Mouse (Mus musculus) hindbrain, embryonic 11.5 days (tissue): ENCODE data around the gene Fchsd2. TPM values are rescaled to one million over a fixed set of nuclear protein-coding genes. Genes with fewer than 3 reads are reported as not detected.
A peak's percentile ranks its signal among the peaks of the same experiment; 100 is the strongest.

Experiments used
- ATAC-seq: fragments of 200-750 bp; cut with Nextera tagmentation; 2 replicates; pipeline ENCODE4 v1.8.0; 2017; ENCODE audit warnings: mild to moderate bottlenecking, moderate TSS enrichment, moderate library complexity; ENCODE audit not compliant: low FRiP score
- DNase-seq: peaks from one replicate; pipeline ENCODE4 v3.0.0-alpha.2; 2015; ENCODE audit warnings: low spot score
- H3K27ac ChIP-seq: fragments of 300-500 bp; sonication (generic); 2 replicates; pipeline ENCODE4 v1.5.1; 2014; ENCODE audit warnings: mild to moderate bottlenecking, low read depth, low read length
- H3K27me3 ChIP-seq: fragments of 300-500 bp; sonication (generic); 2 replicates; pipeline ENCODE4 v1.6.1; 2014; ENCODE audit warnings: mild to moderate bottlenecking, low read length, moderate library complexity, mixed read lengths; ENCODE audit not compliant: control insufficient read depth, insufficient read depth
- H3K36me3 ChIP-seq: fragments of 300-500 bp; sonication (generic); 2 replicates; pipeline ENCODE4 v1.6.1; 2014; ENCODE audit warnings: mild to moderate bottlenecking, low read length, moderate library complexity, mixed read lengths; ENCODE audit not compliant: control insufficient read depth, insufficient read depth
- H3K4me1 ChIP-seq: fragments of 300-500 bp; sonication (generic); replicated peaks from 2 replicates; pipeline ENCODE4 v1.6.1; 2014; ENCODE audit warnings: low read length, mixed read lengths; ENCODE audit not compliant: control insufficient read depth, insufficient read depth
- H3K4me2 ChIP-seq: fragments of 300-500 bp; sonication (generic); replicated peaks from 2 replicates; pipeline ENCODE4 v1.6.1; 2014; ENCODE audit warnings: mild to moderate bottlenecking, low read depth, low read length
- H3K4me3 ChIP-seq: fragments of 300-500 bp; sonication (generic); 2 replicates; pipeline ENCODE4 v1.5.1; 2014; ENCODE audit warnings: low read depth, low read length
- H3K9ac ChIP-seq: fragments of 300-500 bp; sonication (generic); 2 replicates; pipeline ENCODE4 v1.6.1; 2014; ENCODE audit warnings: low read depth, low read length
- H3K9me3 ChIP-seq: fragments of 300-500 bp; sonication (generic); 2 replicates; pipeline ENCODE4 v1.6.1; 2016; ENCODE audit warnings: low read length; ENCODE audit not compliant: control insufficient read depth
- WGBS: fragments of 180-500 bp; shearing (Covaris S2); extraction: QIAGEN DNeasy Blood & Tissue Kit; methylation state at CpG from one replicate; pipeline ENCODE4 v1.1.7; 2014; 5-methylcytosine and 5-hydroxymethylcytosine counted together
- polyA plus RNA-seq: library from polyadenylated mRNA; unstranded; fragments of >200 nt; fragmentation: Nextera tagmentation; extraction: Ambion mirVana; gene quantifications from 2 replicates; pipeline ENCODE4 v1.2.1, GENCODE M21; 2014

The Fchsd2 gene
- polyA plus RNA-seq, 1 experiment from 2014 or later: 34.5 TPM

DNA sequence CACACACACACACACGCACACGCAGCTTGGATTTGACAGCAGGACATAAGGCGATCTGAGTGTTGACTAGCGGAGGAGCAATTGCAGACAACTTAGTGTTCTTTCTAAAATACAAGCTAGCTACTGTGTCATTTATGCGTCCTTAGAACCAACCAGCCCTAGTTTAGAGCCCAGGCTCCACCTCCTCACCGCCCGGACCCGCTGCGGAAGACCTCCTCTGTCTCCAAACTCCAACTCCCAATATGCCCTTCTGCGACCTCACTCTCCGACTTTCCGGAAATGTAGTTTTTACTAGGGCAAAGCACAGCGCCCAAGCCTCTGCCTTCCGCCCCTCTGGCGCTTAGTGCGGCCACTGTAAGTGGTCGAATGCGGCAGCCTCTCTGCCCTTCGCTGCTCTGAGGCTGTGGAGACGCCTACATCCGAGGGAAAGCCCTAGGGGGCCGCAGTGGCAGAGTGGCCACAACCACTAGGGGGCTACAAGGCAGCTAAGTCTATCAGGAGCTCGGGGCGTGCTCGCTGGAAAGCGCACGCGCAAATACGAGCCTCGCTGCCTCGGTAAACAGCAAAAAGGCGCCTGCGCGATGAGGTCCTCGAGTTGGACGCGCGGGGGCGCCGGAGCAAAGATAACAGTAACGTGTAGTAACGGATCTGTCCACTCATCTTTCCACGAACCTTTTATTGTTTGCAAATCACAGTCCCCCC lies 217.8 kb downstream of the Fchsd2 start:
- peak; percentile 99 for DNase-seq
- Histone ChIP-seq H3K4me2 (peak overlapping the region; percentile 35), H3K9ac (peak overlapping the region; percentile 62; the same call in 1 of the 2 replicates), H3K4me3 (peak overlapping the region; percentile 49), H3K27me3 (no peaks in the 10 kb centered on the region), H3K4me1 (no peaks in the 10 kb centered on the region), H3K36me3 (no peaks in the 10 kb centered on the region), H3K27ac (peak overlapping the region; percentile 79), H3K9me3 (no peaks in the 10 kb centered on the region)
- peak; percentile 95 for ATAC-seq
- WGBS: 2% methylated on average over 43 of the region's 43 CpGs

DNA sequence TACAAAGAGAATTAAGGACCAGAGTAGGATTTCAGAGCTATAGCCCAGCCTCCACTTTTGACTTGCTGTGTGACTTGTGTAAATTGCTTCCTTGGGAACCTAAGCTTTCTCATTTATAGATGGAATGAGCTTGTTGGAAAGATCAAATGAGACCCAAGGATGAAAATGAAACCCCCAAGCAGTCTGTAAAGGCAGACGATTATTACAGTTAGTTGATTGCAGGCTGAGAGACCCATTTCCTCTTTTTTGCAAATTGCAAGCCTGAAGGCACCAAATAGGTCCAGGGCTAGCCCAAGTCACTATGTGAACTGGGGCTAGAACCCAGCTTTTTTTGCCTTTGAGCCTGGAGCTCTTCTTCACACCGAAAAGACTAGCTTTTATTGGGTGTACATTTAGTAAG lies 218.4 kb downstream of the Fchsd2 start:
- H3K36me3 ChIP-seq: no peaks in the 10 kb centered on the region
- H3K9me3 ChIP-seq: no peaks in the 10 kb centered on the region
- H3K4me2 ChIP-seq: peak overlapping the region; percentile 35
- no peaks in the 10 kb centered on the region for H3K27me3 ChIP-seq
- H3K4me1 ChIP-seq: no peaks in the 10 kb centered on the region
- ATAC-seq: no peak
- H3K4me3 ChIP-seq: peak overlapping the region; percentile 49; the same call in 1 of the 2 replicates
- no peak overlapping the region for H3K9ac ChIP-seq
- H3K27ac ChIP-seq: no peak overlapping the region
- no peak for DNase-seq
- 40% methylated on average over 2 of the region's 2 CpGs for WGBS

DNA sequence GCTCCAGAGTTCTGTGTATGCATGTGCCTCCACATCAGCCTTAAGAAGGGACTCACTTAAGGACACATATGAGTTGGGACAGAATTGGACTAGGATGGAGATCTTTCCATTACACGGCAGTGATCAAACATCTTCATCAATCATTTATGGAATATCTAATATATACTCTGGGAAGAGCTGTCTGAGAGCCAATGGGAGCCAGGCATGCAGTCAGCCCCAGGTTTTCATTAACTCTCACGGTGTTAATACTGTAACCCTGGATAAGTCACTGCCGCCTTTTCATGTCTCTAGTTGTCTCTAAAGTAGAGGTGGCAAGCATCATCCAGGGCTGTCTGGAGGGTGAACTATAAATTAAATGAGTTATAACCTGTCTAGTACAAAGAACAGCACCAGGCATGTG lies 220.4 kb downstream of the Fchsd2 start:
- Histone ChIP-seq H3K36me3 (no peaks in the 10 kb centered on the region), H3K9me3 (no peaks in the 10 kb centered on the region), H3K4me3 (no peak overlapping the region), H3K4me1 (no peaks in the 10 kb centered on the region), H3K9ac (no peak overlapping the region), H3K4me2 (no peak overlapping the region), H3K27ac (no peak overlapping the region), H3K27me3 (no peaks in the 10 kb centered on the region)
- DNase-seq (no peak), ATAC-seq (no peak)
- WGBS: 79% methylated on average over 3 of the region's 3 CpGs

DNA sequence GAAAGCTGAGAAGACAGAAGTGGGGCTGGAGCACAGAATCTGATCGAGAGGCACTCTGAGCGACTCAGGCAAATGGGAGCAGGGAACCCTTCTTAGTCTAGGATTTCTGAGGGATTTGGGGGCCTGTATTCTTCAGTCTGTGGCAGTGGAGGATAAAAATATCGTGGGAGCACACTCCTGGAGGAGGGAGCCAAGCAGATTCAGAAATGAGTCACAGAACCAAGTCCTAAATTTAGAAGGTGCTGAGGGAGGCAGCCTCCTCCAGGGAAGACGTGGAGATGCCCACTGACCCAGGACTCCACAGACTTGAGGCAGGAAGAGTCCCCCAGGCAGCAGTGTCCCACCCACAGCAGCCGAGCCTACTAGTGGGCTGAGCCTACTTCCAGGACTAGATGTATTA lies 221.7 kb downstream of the Fchsd2 start:
- Histone ChIP-seq H3K9me3 (no peaks in the 10 kb centered on the region), H3K27me3 (no peaks in the 10 kb centered on the region), H3K27ac (no peak overlapping the region), H3K4me3 (no peak overlapping the region), H3K9ac (no peak overlapping the region), H3K4me2 (no peak overlapping the region), H3K36me3 (no peaks in the 10 kb centered on the region), H3K4me1 (no peaks in the 10 kb centered on the region)
- DNase-seq (no peak), ATAC-seq (no peak)
- WGBS: 68% methylated on average over 5 of the region's 5 CpGs

DNA sequence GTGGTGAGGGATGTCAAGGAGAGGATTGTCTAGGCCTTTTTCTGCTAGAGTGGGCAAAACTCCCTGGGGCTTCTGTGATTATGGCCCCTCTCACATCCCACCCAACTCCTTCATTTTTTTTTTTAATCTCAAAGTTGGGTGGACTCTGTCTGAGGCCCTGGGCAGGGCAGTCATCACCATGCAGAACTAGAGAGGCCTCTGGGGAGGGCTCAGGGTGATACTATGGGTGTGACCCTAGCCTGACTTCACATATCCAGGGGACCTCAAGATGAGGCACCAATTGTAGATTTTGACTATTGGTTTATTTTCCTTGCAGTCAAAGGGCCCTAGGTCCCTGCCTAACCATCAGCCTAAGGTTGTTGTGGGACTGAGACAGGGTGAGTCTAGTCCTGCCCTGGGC lies 223.0 kb downstream of the Fchsd2 start:
- Histone ChIP-seq H3K4me2 (no peak overlapping the region), H3K27me3 (peaks cover 7% of the 10 kb centered on the region), H3K9ac (no peak overlapping the region), H3K4me1 (no peaks in the 10 kb centered on the region), H3K4me3 (no peak overlapping the region), H3K27ac (no peak overlapping the region), H3K36me3 (no peaks in the 10 kb centered on the region), H3K9me3 (no peaks in the 10 kb centered on the region)
- ATAC-seq (no peak), DNase-seq (no peak)

DNA sequence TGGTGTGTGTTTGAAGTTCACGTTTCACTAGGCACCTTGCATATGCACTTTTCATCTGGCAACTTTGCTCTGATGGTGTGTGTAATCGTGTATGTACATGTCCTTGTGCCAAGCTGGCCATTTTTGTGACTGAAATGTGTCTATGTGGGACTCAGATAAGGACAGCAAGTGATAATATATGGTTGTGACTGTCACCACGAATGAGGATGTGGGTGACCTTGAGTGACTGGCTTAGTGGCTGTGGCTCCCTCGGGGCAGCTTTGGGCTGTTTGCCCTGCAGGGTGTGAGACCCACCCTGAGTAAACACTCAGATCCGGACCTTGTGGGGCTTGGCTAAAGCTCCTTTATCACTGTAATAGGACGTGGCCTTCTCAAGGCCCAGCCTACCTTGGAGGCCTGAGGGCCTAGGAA lies 223.9 kb downstream of the Fchsd2 start:
- H3K36me3 ChIP-seq: no peaks in the 10 kb centered on the region
- no peak overlapping the region for H3K9ac ChIP-seq
- H3K27me3 ChIP-seq: peaks cover 11% of the 10 kb centered on the region
- H3K4me1 ChIP-seq: peaks cover under 1% of the 10 kb centered on the region; the same call in 1 of the 2 replicates
- no peak for ATAC-seq
- H3K27ac ChIP-seq: no peak overlapping the region
- H3K4me3 ChIP-seq: no peak overlapping the region
- no peak for DNase-seq
- no peaks in the 10 kb centered on the region for H3K9me3 ChIP-seq
- no peak overlapping the region for H3K4me2 ChIP-seq
- WGBS: 72% methylated on average over 6 of the region's 6 CpGs

DNA sequence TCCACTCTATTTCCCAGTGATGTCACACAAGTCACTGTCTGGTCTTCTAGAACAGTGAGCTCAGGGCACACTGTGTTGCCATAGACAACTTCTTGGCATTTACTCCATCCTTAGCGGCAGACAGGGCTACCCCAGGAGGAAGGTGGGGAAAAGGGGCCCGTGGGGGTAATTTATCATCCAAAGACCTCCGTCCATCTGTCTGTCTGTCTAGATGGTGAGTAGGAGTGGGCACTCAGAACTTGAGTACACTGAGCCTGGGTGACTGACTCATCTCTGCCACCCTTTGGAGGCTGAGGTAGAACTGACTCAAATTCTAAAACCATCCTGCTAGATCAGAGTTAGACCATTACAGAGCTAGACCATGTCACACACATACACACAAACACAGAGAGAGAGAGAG lies 224.4 kb downstream of the Fchsd2 start, which contains the start of gene Stard10:
Gene Stard10, plus strand, starts transcription at position 73 of the 400 bp plus-strand sequence.
- Histone ChIP-seq H3K36me3 (no peaks in the 10 kb centered on the region), H3K27me3 (peaks cover 14% of the 10 kb centered on the region), H3K4me2 (no peak within 1 kb of the TSS), H3K9me3 (no peaks in the 10 kb centered on the region), H3K4me3 (no peak within 1 kb of the TSS), H3K4me1 (peaks cover 3% of the 10 kb centered on the region; the same call in 1 of the 2 replicates), H3K27ac (no peak within 1 kb of the TSS), H3K9ac (no peak within 1 kb of the TSS)
- DNase-seq (no peak), ATAC-seq (no peak)
- WGBS: 73% methylated on average over 3 of the region's 3 CpGs

DNA sequence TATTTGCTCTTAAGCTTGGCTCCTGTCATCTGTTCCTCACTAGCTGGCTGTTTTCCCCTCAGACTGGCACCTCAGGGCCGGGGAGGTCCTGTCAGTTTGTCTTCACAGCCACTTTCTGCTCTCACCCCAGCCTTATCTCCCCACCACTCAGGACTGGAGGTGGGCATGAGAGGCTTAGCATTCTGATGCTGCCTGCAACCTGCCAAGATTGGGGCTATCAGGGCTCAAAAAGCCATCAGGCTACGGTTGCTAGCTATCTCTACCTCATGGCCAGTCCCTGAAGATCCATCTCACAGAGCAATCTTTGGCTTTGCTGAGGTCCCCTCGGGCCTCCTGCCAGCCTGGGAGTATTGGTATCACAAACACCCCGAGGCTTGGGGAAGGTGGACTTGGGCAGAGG lies 226.2 kb downstream of the Fchsd2 start:
- Histone ChIP-seq H3K4me1 (peaks cover 3% of the 10 kb centered on the region; the same call in 1 of the 2 replicates), H3K36me3 (no peaks in the 10 kb centered on the region), H3K4me3 (no peak overlapping the region), H3K9ac (no peak overlapping the region), H3K9me3 (no peaks in the 10 kb centered on the region), H3K27me3 (peaks cover 15% of the 10 kb centered on the region), H3K4me2 (no peak overlapping the region), H3K27ac (no peak overlapping the region)
- ATAC-seq: no peak
- DNase-seq: no peak
- WGBS: 66% methylated on average over 4 of the region's 4 CpGs

DNA sequence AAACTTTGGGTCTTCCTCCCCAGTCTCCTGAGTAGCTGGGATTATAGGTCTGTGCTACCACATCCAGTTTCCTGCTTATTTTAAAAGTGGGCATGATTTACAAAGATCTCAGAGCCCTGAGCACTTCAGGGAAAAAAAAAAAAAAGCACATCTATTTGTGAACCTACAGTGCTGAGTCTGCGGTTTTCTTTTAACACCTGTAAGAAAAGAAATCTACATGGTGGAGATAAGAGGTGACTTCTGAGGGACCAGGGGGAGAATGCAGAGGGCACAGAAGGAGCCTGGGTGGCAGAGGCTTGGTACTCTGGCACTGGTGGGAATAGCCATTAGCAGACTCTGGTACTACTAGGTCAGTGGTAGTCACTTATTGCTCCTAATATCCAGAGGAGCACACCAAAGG lies 227.1 kb downstream of the Fchsd2 start:
- DNase-seq: no peak
- no peak for ATAC-seq
- WGBS: 84% methylated on average over 1 of the region's 1 CpGs
- Histone ChIP-seq H3K9ac (no peak overlapping the region), H3K4me2 (no peak overlapping the region), H3K9me3 (no peaks in the 10 kb centered on the region), H3K4me3 (no peak overlapping the region), H3K27me3 (peaks cover 15% of the 10 kb centered on the region), H3K36me3 (no peaks in the 10 kb centered on the region), H3K27ac (no peak overlapping the region), H3K4me1 (peaks cover 3% of the 10 kb centered on the region; the same call in 1 of the 2 replicates)
